Mouse (Mus musculus) cerebellum, postnatal 14 days (tissue): ENCODE measurements at regions not wholly inside any gene's neighbourhood (a gene's known extent, or its start where the extent isn't known, plus 50 kb on each side); places are given as distances from the start of the nearest gene placed in this dataset.

Experiments
- DNase-seq, 2 experiments: peaks; one replicate each; pipeline ENCODE4 v3.0.0; 2021; ENCODE audit warnings: mixed read lengths in 2 of 2

- DNase-seq, result peak; percentile 74 to 77
These were observed 984.2 kb upstream of the Nrxn1 start for GRCm38 (mm10) chr17:92077041-92077440.
